Mouse (Mus musculus) T-helper 17 cell (primary cell): ENCODE measurements at regions not wholly inside any gene's neighbourhood (a gene's known extent, or its start where the extent isn't known, plus 50 kb on each side); places are given as distances from the start of the nearest gene placed in this dataset.

Experiments used
- in situ Hi-C, 2 experiments: fragments of 300-600 bp; cut with MboI, MseI; formaldehyde crosslinking; loops; 1 replicate in 1 of 2; 2 replicates in 1 of 2; pipeline ENCODE4 v1.15.1; 2025; ENCODE audit warnings: high pct_unique_total_duplicates in 2 of 2

- in situ Hi-C loops = no loop called here
These were observed 62.5 kb downstream of the Rad51ap2 start for GRCm38 (mm10) chr12:11518379-11518778.

GRCm38 (mm10) chr12:11562891-11563290 lies 107.0 kb downstream of the Rad51ap2 start:
- in situ Hi-C loops = no loop called here

GRCm38 (mm10) chr12:11570160-11570559 lies 114.3 kb downstream of the Rad51ap2 start:
- in situ Hi-C loops = no loop called here

GRCm38 (mm10) chr12:11603946-11604345 lies 148.1 kb downstream of the Rad51ap2 start:
- in situ Hi-C loops = loop anchor here in 1 of 2 experiments (10.0 kb wide), 1 partner anchor 839 kb away; no protein-coding TSS in a partner anchor

GRCm38 (mm10) chr12:11608733-11609132 lies 152.9 kb downstream of the Rad51ap2 start:
- in situ Hi-C loops = loop anchor here in 1 of 2 experiments (10.0 kb wide), 1 partner anchor 844 kb away; no protein-coding TSS in a partner anchor

- in situ Hi-C loops = no loop called here
These were observed 155.8 kb downstream of the Rad51ap2 start for GRCm38 (mm10) chr12:11611656-11612055.

GRCm38 (mm10) chr12:11615237-11615636 lies 159.4 kb downstream of the Rad51ap2 start:
- in situ Hi-C loops = no loop called here

GRCm38 (mm10) chr12:11623561-11623960 lies 167.7 kb downstream of the Rad51ap2 start:
- in situ Hi-C loops = no loop called here

- in situ Hi-C loops = no loop called here
These were observed 174.3 kb downstream of the Rad51ap2 start for GRCm38 (mm10) chr12:11630178-11630577.

GRCm38 (mm10) chr12:11631790-11632189 lies 175.9 kb downstream of the Rad51ap2 start:
- in situ Hi-C loops = no loop called here

GRCm38 (mm10) chr12:11673281-11673680 lies 217.4 kb downstream of the Rad51ap2 start:
- in situ Hi-C loops = no loop called here

GRCm38 (mm10) chr12:11694797-11695196 lies 238.9 kb downstream of the Rad51ap2 start:
- in situ Hi-C loops = no loop called here

- in situ Hi-C loops = no loop called here
These were observed 253.2 kb downstream of the Rad51ap2 start for GRCm38 (mm10) chr12:11708879-11709602.

- in situ Hi-C loops = no loop called here
These were observed 261.8 kb downstream of the Rad51ap2 start for GRCm38 (mm10) chr12:11717633-11718032.

GRCm38 (mm10) chr12:11751471-11751870 lies 295.6 kb downstream of the Rad51ap2 start:
- in situ Hi-C loops = no loop called here

GRCm38 (mm10) chr12:11754184-11754907 lies 298.5 kb downstream of the Rad51ap2 start:
- in situ Hi-C loops = no loop called here

GRCm38 (mm10) chr12:11802326-11802725 lies 346.4 kb downstream of the Rad51ap2 start:
- in situ Hi-C loops = no loop called here

GRCm38 (mm10) chr12:11803162-11803561 lies 347.3 kb downstream of the Rad51ap2 start:
- in situ Hi-C loops = no loop called here

GRCm38 (mm10) chr12:11829701-11830100 lies 373.8 kb downstream of the Rad51ap2 start:
- in situ Hi-C loops = loop anchor here in 1 of 2 experiments (10.0 kb wide), 1 partner anchor 655 kb away; no protein-coding TSS in a partner anchor

- in situ Hi-C loops = loop anchor here in 1 of 2 experiments (10.0 kb wide), 1 partner anchor 656 kb away; no protein-coding TSS in a partner anchor
These were observed 375.4 kb downstream of the Rad51ap2 start for GRCm38 (mm10) chr12:11831292-11831691.

GRCm38 (mm10) chr12:11837819-11838472 lies 382.1 kb downstream of the Rad51ap2 start:
- in situ Hi-C loops = loop anchor here in 1 of 2 experiments (10.0 kb wide), 1 partner anchor 663 kb away; no protein-coding TSS in a partner anchor

GRCm38 (mm10) chr12:11851034-11851433 lies 395.2 kb downstream of the Rad51ap2 start:
- in situ Hi-C loops = no loop called here
